ENCODE assay signal across 7 mouse cellular contexts in the genomic region with DNA sequence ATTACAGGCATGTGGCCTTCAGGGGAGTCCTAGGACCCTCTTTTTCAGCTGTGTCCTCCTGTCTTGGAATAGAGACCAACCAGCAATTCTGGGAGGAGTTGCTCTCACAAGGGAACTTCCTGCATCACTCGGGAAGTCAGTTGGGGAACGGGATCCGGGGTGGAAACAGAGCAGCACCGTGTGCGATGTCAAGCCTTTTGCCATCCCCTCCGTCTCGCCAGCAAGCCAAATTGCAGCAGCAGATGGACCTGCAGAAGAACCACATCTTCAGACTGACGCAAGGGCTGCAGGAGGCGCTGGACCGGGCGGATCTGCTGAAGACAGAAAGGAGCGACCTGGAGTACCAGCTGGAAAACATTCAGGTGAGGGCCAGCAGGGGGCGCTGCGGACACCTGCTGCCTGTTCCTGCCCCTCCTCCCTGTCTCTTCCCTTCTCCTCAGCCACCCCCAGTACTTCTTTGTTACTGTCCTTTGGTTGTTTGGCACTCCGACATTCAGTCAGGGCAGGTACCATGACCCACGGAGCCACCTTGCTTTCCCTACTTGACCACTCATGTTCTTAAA. TPM values are rescaled to one million over a fixed set of nuclear protein-coding genes. Genes with fewer than 3 reads are reported as not detected.
DNase-seq lines count a peak whose midpoint lies in the region; ATAC-seq and TF ChIP-seq lines count a peak whose summit lies in the region.

No protein-coding gene starts in this region.

- H3K4me1 ChIP-seq in hindbrain, postnatal 0 days (ENCODE audit: insufficient read depth, low read length) = peaks cover 4% of the 10 kb centered on the region; the same call in 1 of the 2 replicates
- H3K4me1 ChIP-seq in hindbrain, embryonic 16.5 days (ENCODE audit: control insufficient read depth, insufficient read depth, low read depth, low read length) = peaks cover 6% of the 10 kb centered on the region; the same call in 1 of the 2 replicates
- H3K4me1 ChIP-seq in liver, adult 2 months (ENCODE audit: control insufficient read depth, insufficient read depth, low read length) = peaks cover 5% of the 10 kb centered on the region; the same call in 1 of the 2 replicates

- no peaks in the 10 kb centered on the region for H3K27me3 ChIP-seq in hindbrain, postnatal 0 days (ENCODE audit: insufficient read depth, low read length)
- no peaks in the 10 kb centered on the region for H3K27me3 ChIP-seq in hindbrain, embryonic 16.5 days (replicated peaks; ENCODE audit: control insufficient read depth, insufficient read depth, low read length)
- H3K27me3 ChIP-seq in Patski = no peaks in the 10 kb centered on the region
- no peaks in the 10 kb centered on the region for H3K27me3 ChIP-seq in liver, adult 2 months (ENCODE audit: control insufficient read depth, insufficient read depth, low read length)
- H3K27me3 ChIP-seq in splenic B cell, adult 2 months (ENCODE audit: control insufficient read depth, insufficient read depth, low read length, poor library complexity, severe bottlenecking) = no peaks in the 10 kb centered on the region

- no peaks in the 10 kb centered on the region for H3K9me3 ChIP-seq in hindbrain, postnatal 0 days (ENCODE audit: low read length)
- no peaks in the 10 kb centered on the region for H3K9me3 ChIP-seq in hindbrain, embryonic 16.5 days (ENCODE audit: control insufficient read depth, low read length)

- 66% methylated on average over 16 of the region's 16 CpGs for WGBS in hindbrain, postnatal 0 days
- WGBS in hindbrain, embryonic 16.5 days = 61% methylated on average over 16 of the region's 16 CpGs
- WGBS in liver, adult 2 months = 83% methylated on average over 16 of the region's 16 CpGs

- CTCF ChIA-PET in Patski (lab: Charles Lee) = interaction anchor here (0.6 to 3.3 kb wide), 8 partner anchors 9 to 43 kb away, joined by 3 to 30 read pairs (median 5); no protein-coding TSS in a partner anchor

- peak; percentile 66 for TF ChIP-seq CTCF in hindbrain, postnatal 0 days (IDR thresholded peaks at IDR 0.05; ENCODE audit: low read depth)
- no peak for TF ChIP-seq CTCF in Patski (IDR thresholded peaks at IDR 0.05)
- TF ChIP-seq CTCF in liver, adult 2 months (IDR thresholded peaks at IDR 0.05; ENCODE audit: low read depth, low read length) = peak; percentile 62

- H3K79me2 ChIP-seq in liver, adult 2 months (ENCODE audit: control insufficient read depth, insufficient read depth, low read length) = no peaks in the 10 kb centered on the region

- DNase-seq in hindbrain, postnatal 0 days (ENCODE audit: low spot score) = no peak
- DNase-seq in Patski (ENCODE audit: low read depth, low spot score) = no peak
- DNase-seq in cerebellum, adult 9-11 months = peak; percentile 41
- no peak for DNase-seq in liver, adult 2 months (ENCODE audit: extremely low read depth, low read depth, low spot score)
- peak; percentile 32 for DNase-seq in splenic B cell, adult 2 months (ENCODE audit: low read depth, low spot score)
- no peak for DNase-seq in frontal cortex, postnatal 14 days (ENCODE audit: low spot score in 2 of 2)

- TF ChIP-seq POLR2A in liver, adult 2 months (IDR thresholded peaks at IDR 0.05; ENCODE audit: extremely low read depth, insufficient read depth, low read length) = no peak

- POLR2A ChIA-PET in Patski (lab: Charles Lee) = interaction anchor here (1.4 kb wide), 1 partner anchor 39 kb away, joined by 3 read pairs; no protein-coding TSS in a partner anchor

- no peak overlapping the region for H3K4me3 ChIP-seq in hindbrain, postnatal 0 days (ENCODE audit: low read length)
- H3K4me3 ChIP-seq in hindbrain, embryonic 16.5 days (ENCODE audit: low read length) = no peak overlapping the region
- H3K4me3 ChIP-seq in liver, adult 2 months (ENCODE audit: insufficient read depth, low read depth, low read length) = no peak overlapping the region

- no peak overlapping the region for H3K27ac ChIP-seq in hindbrain, postnatal 0 days
- no peak overlapping the region for H3K27ac ChIP-seq in hindbrain, embryonic 16.5 days (ENCODE audit: low read depth, low read length)
- no peak overlapping the region for H3K27ac ChIP-seq in liver, adult 2 months (replicated peaks; ENCODE audit: insufficient read depth, low read depth, low read length)

- no peak overlapping the region for H3K4me2 ChIP-seq in hindbrain, postnatal 0 days (ENCODE audit: low read depth, low read length)
- no peak overlapping the region for H3K4me2 ChIP-seq in hindbrain, embryonic 16.5 days (ENCODE audit: low read length)

- no peak for ATAC-seq in hindbrain, postnatal 0 days
- ATAC-seq in hindbrain, embryonic 16.5 days = no peak
- peak; percentile 38 for ATAC-seq in Patski

- peaks cover 18% of the 10 kb centered on the region; the same call in 1 of the 2 replicates for H3K36me3 ChIP-seq in hindbrain, postnatal 0 days (ENCODE audit: insufficient read depth, low read length)
- H3K36me3 ChIP-seq in hindbrain, embryonic 16.5 days (ENCODE audit: control insufficient read depth, insufficient read depth, low read length) = peaks cover 6% of the 10 kb centered on the region
- no peaks in the 10 kb centered on the region for H3K36me3 ChIP-seq in liver, adult 2 months (ENCODE audit: control insufficient read depth, insufficient read depth, low read length)
- H3K36me3 ChIP-seq in splenic B cell, adult 2 months (ENCODE audit: control insufficient read depth, insufficient read depth, low read length, poor library complexity, severe bottlenecking) = no peaks in the 10 kb centered on the region

- H3K9ac ChIP-seq in hindbrain, postnatal 0 days (replicated peaks; ENCODE audit: low read length) = no peak overlapping the region
- no peak overlapping the region for H3K9ac ChIP-seq in hindbrain, embryonic 16.5 days (ENCODE audit: low read depth, low read length)
- H3K9ac ChIP-seq in liver, adult 2 months (ENCODE audit: low read depth, low read length) = no peak overlapping the region

- in situ Hi-C loops in Patski (cut with MboI; ENCODE audit: low pct_unique_long_range_greater_than_20kb) = loop anchor here (5.0 kb wide), 1 partner anchor 43 kb away; the partner anchor contains the start of gene Prkab1

RNA-seq across cellular contexts. Expression of gene Prkab1, which starts 45.1 kb away (rescaled TPM):
- 48.9 and 51.0 TPM in 2 replicates for total RNA-seq in hindbrain, postnatal 0 days (2014; rRNA removed)
- polyA plus RNA-seq in hindbrain, postnatal 0 days (2015; fragmentation: Nextera tagmentation; extraction: Ambion mirVana) = 46.7 and 47.1 TPM in 2 replicates
- polyA plus RNA-seq in hindbrain, embryonic 16.5 days (2015; fragmentation: Nextera tagmentation; extraction: Ambion mirVana) = 45.1 and 51.3 TPM in 2 replicates
- 105 TPM for polyA plus RNA-seq in Patski (2021)
- total RNA-seq in liver, adult 2 months (2014; rRNA removed) = 13.6 and 20.2 TPM in 2 replicates
- polyA plus RNA-seq in liver, adult 2 months (2012; rRNA removed) = 36.9 and 48.5 TPM in 2 replicates

Comparison
In these comparisons a context has a peak if more than half of its experiments do, and no peak if none do; other contexts are left out.
1. DNase-seq: peak in cerebellum, adult 9-11 months (single experiment) and splenic B cell, adult 2 months (single experiment); none in hindbrain, postnatal 0 days (single experiment), Patski (single experiment), liver, adult 2 months (single experiment) and frontal cortex, postnatal 14 days (0 of 2).